Mouse (Mus musculus) embryonic facial prominence, embryonic 10.5 days (tissue): ENCODE measurements around the gene Nol9. TPM values are rescaled to one million over a fixed set of nuclear protein-coding genes. Genes with fewer than 3 reads are reported as not detected.

Source experiments
- DNase-seq: peaks from one replicate; pipeline ENCODE4 v3.0.0-alpha.2; 2017; ENCODE audit warnings: low spot score
- H3K27ac ChIP-seq: fragments of 300-500 bp; sonication (generic); replicated peaks from 2 replicates; pipeline ENCODE4 v1.5.1; 2016; ENCODE audit warnings: mild to moderate bottlenecking
- H3K27me3 ChIP-seq: fragments of 300-500 bp; sonication (generic); replicated peaks from 2 replicates; pipeline ENCODE4 v1.6.1; 2016; ENCODE audit warnings: low read depth, mild to moderate bottlenecking; ENCODE audit not compliant: poor library complexity, severe bottlenecking
- H3K36me3 ChIP-seq: fragments of 300-500 bp; sonication (generic); replicated peaks from 2 replicates; pipeline ENCODE4 v1.6.1; 2016; ENCODE audit warnings: mild to moderate bottlenecking, moderate library complexity
- H3K4me1 ChIP-seq: fragments of 300-500 bp; sonication (generic); 2 replicates; pipeline ENCODE4 v1.6.1; 2016
- H3K4me3 ChIP-seq: fragments of 300-500 bp; sonication (generic); 2 replicates; pipeline ENCODE4 v1.5.1; 2016; ENCODE audit warnings: mild to moderate bottlenecking, moderate library complexity
- H3K9me3 ChIP-seq: fragments of 300-500 bp; sonication (generic); 2 replicates; pipeline ENCODE4 v1.6.1; 2016; ENCODE audit warnings: mild to moderate bottlenecking
- WGBS: fragments of 180-500 bp; shearing (Covaris S2); methylation state at CpG from one replicate; pipeline ENCODE4 v1.1.7; 2016; 5-methylcytosine and 5-hydroxymethylcytosine counted together
- polyA plus RNA-seq: library from polyadenylated mRNA; unstranded; fragments of >200 nt; fragmentation: Nextera tagmentation; extraction: Ambion mirVana; gene quantifications from 2 replicates; pipeline ENCODE4 v1.2.1, GENCODE M21; 2016

Gene Nol9
- polyA plus RNA-seq, 1 experiment from 2014 or later, result 43.7 TPM

DNA sequence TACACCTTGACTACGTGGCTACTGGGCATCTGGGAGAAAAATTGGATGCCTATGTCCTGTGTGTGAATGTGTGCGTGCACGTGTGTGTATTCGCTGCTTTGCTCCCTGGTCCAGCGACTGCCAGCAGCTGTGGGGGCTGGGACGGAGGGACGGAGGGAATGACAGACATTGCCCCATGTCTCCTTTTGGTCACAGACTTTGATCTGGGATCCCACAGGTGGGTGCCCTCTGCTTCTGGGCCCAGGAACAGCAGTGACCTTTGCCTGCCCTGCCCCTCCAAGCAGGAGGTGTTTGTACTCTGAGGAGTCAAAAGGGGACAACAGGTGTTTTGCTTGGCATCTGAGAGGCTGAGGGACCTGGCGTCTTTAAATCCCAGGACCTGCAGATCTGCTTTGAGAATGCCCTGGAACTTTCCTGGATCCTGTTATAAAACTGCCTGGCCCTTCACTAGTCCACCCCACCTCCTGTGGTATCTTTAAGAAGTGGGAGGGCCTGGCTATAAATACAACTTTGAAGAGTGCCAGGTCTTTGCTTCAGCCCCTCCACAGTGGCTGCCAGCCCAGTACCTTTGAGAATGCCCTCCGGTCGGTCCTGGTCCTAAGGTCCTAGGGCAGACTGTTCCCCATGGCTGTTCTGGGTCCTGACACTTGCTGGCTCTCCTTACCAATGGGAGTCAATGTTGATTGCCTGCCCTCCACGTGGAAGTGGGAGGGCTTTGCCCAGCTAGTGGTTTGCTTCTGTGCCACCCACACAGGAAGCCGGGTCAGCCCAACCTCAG is 25.9 kb upstream of the Nol9 start:
- 84% methylated on average over 12 of the region's 12 CpGs for WGBS
- DNase-seq, result no peak
- Histone ChIP-seq H3K9me3 (no peaks in the 10 kb centered on the region), H3K27ac (no peak overlapping the region), H3K4me1 (peaks cover 35% of the 10 kb centered on the region), H3K27me3 (peaks cover 2% of the 10 kb centered on the region), H3K4me3 (no peak overlapping the region), H3K36me3 (peaks cover 63% of the 10 kb centered on the region)

DNA sequence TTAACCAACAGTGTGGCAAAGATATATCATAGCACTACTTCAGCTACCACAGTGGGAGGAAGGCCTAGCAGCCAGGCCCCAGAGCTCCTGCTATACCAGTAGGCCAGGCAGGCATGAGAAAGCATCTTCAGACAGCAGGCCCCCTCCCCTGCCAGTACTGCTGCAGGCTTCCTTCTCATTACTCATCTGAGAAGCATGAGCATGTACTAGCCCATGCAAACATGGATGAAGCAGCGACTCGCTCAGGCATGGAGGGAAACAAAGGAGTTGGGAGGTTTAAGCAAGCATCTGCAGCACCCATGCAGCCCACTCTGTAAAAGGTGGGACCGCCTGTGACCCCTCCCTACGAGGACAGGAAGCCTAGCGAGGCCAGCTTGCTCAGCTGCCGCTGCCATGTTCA is 20.0 kb upstream of the Nol9 start:
- Histone ChIP-seq H3K36me3 (peaks cover 99% of the 10 kb centered on the region), H3K4me1 (no peaks in the 10 kb centered on the region), H3K27me3 (no peaks in the 10 kb centered on the region), H3K27ac (no peak overlapping the region), H3K9me3 (no peaks in the 10 kb centered on the region), H3K4me3 (no peak overlapping the region)
- DNase-seq, result no peak
- 88% methylated on average over 6 of the region's 6 CpGs for WGBS

DNA sequence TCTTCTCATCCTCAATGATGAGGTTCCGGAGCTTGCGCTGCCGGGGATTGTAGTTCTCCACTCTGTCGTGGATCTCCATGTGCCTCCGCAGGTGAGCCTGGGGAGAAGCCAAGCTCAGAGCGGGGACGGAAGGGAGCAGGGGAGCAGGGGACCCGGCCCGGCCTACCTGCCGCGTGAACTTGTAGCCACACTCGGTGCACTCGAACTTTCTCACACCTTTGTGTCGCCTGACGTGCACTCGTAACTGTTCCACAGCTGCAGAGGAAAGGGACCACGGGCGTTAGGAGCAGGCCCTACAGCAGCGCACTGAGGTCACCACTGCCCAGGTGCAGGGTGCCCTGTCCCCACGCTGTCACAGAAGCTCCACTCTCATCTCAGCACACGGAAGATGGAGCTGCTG is 19.1 kb upstream of the Nol9 start:
- Histone ChIP-seq H3K4me3 (no peak overlapping the region), H3K9me3 (no peaks in the 10 kb centered on the region), H3K4me1 (peaks cover 6% of the 10 kb centered on the region), H3K36me3 (peaks cover 99% of the 10 kb centered on the region), H3K27ac (no peak overlapping the region), H3K27me3 (no peaks in the 10 kb centered on the region)
- WGBS, result 92% methylated on average over 21 of the region's 21 CpGs
- DNase-seq, result no peak

DNA sequence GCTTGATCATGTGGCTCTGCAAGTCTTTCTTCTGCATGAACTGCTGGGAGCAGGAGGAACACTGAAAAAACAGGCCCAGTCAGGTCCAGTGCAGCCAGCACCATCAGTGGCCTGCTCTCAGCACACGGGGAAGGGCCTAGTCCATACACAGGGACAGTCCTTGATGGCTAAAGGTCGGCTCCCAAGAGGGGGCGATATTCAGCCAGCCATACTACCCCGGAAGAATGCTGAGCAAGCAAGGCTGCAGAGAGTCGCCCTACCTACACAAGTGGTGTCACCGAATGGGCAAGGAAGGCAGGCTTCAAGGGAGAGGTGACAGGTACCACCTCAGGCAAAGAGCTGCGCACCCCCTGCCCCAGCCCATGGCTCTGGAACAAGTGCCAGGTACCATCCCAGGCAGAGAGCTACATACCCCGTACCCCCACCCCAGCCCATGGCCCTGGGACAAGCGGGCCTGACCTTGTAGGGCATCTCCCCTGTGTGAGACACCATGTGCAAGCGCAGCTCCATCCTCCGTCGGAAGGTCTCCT is 17.5 kb upstream of the Nol9 start:
- Histone ChIP-seq H3K9me3 (no peaks in the 10 kb centered on the region), H3K27me3 (no peaks in the 10 kb centered on the region), H3K4me1 (peaks cover 22% of the 10 kb centered on the region), H3K27ac (no peak overlapping the region), H3K36me3 (peaks cover 96% of the 10 kb centered on the region), H3K4me3 (no peak overlapping the region; the same call in 1 of the 2 replicates)
- 76% methylated on average over 12 of the region's 12 CpGs for WGBS
- no peak for DNase-seq

DNA sequence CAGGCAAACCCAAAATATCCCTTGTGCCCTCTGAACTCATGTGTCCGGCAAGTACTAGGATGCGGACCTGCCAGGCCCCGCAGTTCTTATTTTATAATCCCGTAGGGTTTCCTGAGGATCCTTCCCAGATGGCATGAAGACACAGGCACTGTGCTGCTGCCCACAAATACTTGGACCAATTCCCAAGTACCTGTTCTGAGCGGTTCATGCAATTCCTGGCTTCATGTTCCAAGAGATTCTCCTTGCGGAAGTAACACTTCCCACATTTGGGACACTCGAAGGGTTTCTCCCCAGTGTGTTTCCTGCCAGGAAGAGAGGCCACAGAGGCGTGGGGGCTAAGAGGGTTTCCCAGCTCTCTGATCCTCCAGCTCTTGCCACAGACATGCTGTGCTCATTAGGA is 16.6 kb upstream of the Nol9 start:
- WGBS, result 89% methylated on average over 8 of the region's 8 CpGs

GRCm38 (mm10) chr4:152024525-152024924 is 14.6 kb upstream of the Nol9 start:
- no peak for DNase-seq
- WGBS, result 94% methylated on average over 11 of the region's 11 CpGs

More for the DNA sequence above, 16.6 kb upstream of the Nol9 start:
- no peaks in the 10 kb centered on the region for H3K9me3 ChIP-seq
- H3K4me1 ChIP-seq, result peaks cover 30% of the 10 kb centered on the region
- no peak for DNase-seq
- no peak overlapping the region for H3K27ac ChIP-seq
- no peak overlapping the region for H3K4me3 ChIP-seq
- H3K27me3 ChIP-seq, result no peaks in the 10 kb centered on the region
- H3K36me3 ChIP-seq, result peaks cover 88% of the 10 kb centered on the region

GRCm38 (mm10) chr4:152026751-152027508 is 12.2 kb upstream of the Nol9 start:
- Histone ChIP-seq H3K4me3 (peak overlapping the region; percentile 85), H3K27me3 (peaks cover 9% of the 10 kb centered on the region), H3K9me3 (no peaks in the 10 kb centered on the region), H3K36me3 (peaks cover 44% of the 10 kb centered on the region), H3K27ac (peak overlapping the region; percentile 88), H3K4me1 (peaks cover 58% of the 10 kb centered on the region)
- no peak for DNase-seq
- 2% methylated on average over 41 of the region's 41 CpGs for WGBS

More at GRCm38 (mm10) chr4:152024525-152024924, 14.6 kb upstream of the Nol9 start:
- Histone ChIP-seq H3K4me3 (no peak overlapping the region), H3K4me1 (peaks cover 44% of the 10 kb centered on the region), H3K36me3 (peaks cover 68% of the 10 kb centered on the region), H3K27ac (no peak overlapping the region), H3K27me3 (0 out of 2 replicates have a peak, but pooled peaks cover 6% of the 10 kb centered on the region), H3K9me3 (no peaks in the 10 kb centered on the region)

GRCm38 (mm10) chr4:152027524-152027923 is 11.6 kb upstream of the Nol9 start, which contains the start of gene Zbtb48:
TSS of gene Zbtb48 (minus strand) at chr4:152027671.
- Histone ChIP-seq H3K36me3 (peaks cover 38% of the 10 kb centered on the region), H3K27me3 (peaks cover 15% of the 10 kb centered on the region), H3K4me3 (peak within 1 kb of the TSS; percentile 85), H3K4me1 (peaks cover 64% of the 10 kb centered on the region), H3K9me3 (no peaks in the 10 kb centered on the region), H3K27ac (peak within 1 kb of the TSS; percentile 88)
- peak; percentile 96 for DNase-seq
- under 1% methylated on average over 35 of the region's 35 CpGs for WGBS

DNA sequence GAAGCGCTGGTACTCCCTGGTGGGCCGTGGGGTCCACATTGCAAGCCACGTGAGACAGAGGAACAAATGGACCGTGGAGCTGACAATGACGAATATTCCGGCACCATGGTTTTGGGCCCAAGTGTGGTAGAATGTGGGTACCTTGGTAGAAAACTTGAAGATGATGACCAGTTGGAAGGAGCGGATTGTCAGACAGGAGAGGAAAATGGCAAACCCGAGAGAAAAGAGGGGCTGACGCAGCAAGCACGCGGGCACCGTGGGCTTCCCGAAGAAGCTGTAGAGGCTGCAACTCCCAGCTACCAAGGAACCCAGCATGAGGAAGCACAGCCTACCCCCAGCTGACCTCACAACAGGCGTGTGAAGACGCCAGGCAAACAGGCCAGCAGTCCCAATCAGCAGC is 10.7 kb upstream of the Nol9 start:
- H3K27me3 ChIP-seq, result peaks cover 16% of the 10 kb centered on the region
- H3K4me1 ChIP-seq, result peaks cover 65% of the 10 kb centered on the region
- peak overlapping the region; percentile 85 for H3K4me3 ChIP-seq
- H3K36me3 ChIP-seq, result peaks cover 29% of the 10 kb centered on the region
- H3K9me3 ChIP-seq, result no peaks in the 10 kb centered on the region
- no peak for DNase-seq
- H3K27ac ChIP-seq, result no peak overlapping the region
- 67% methylated on average over 15 of the region's 15 CpGs for WGBS

GRCm38 (mm10) chr4:152029087-152029486 is 10.0 kb upstream of the Nol9 start:
- Histone ChIP-seq H3K4me1 (peaks cover 65% of the 10 kb centered on the region), H3K9me3 (no peaks in the 10 kb centered on the region), H3K36me3 (peaks cover 22% of the 10 kb centered on the region), H3K4me3 (peak overlapping the region; percentile 85; the same call in 1 of the 2 replicates), H3K27ac (no peak overlapping the region), H3K27me3 (peaks cover 17% of the 10 kb centered on the region)
- 51% methylated on average over 5 of the region's 5 CpGs for WGBS
- no peak for DNase-seq

GRCm38 (mm10) chr4:152029997-152030396 is 9.1 kb upstream of the Nol9 start:
- 75% methylated on average over 4 of the region's 4 CpGs for WGBS

DNA sequence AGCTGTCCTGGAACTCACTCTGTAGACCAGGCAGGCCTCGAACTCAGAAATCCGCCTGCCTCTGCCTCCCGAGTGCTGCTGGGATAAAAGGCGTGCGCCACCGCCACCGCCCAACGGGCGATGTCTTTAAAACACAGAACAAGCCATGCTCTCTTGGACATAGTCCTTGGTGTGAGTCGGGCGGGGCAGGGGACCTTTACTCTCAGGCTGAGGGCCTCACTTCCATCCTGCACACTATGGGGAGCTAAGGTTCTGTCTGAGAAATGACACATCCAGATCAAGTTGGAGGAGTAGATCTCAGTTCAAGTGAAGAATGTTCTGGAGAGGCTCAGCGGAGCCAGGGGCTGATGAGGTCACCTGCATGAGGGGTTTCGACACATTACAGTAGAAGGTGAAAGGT is 6.2 kb upstream of the Nol9 start:
- 88% methylated on average over 13 of the region's 13 CpGs for WGBS
- no peak overlapping the region for H3K27ac ChIP-seq
- no peaks in the 10 kb centered on the region for H3K36me3 ChIP-seq
- H3K27me3 ChIP-seq, result peaks cover 21% of the 10 kb centered on the region
- no peak overlapping the region for H3K4me3 ChIP-seq
- DNase-seq, result no peak
- H3K9me3 ChIP-seq, result no peaks in the 10 kb centered on the region
- peaks cover 31% of the 10 kb centered on the region for H3K4me1 ChIP-seq

More at GRCm38 (mm10) chr4:152029997-152030396, 9.1 kb upstream of the Nol9 start:
- Histone ChIP-seq H3K9me3 (no peaks in the 10 kb centered on the region), H3K27me3 (peaks cover 21% of the 10 kb centered on the region), H3K36me3 (peaks cover 13% of the 10 kb centered on the region), H3K4me1 (peaks cover 59% of the 10 kb centered on the region), H3K4me3 (no peak overlapping the region), H3K27ac (no peak overlapping the region)
- DNase-seq, result no peak
